Mouse (Mus musculus) right cerebral cortex, postnatal 36 days (tissue): ENCODE data around the gene Fdxacb1.

Source experiments
- DNase-seq, 2 experiments: peaks; one replicate each; pipeline ENCODE4 v3.0.0; 2022; ENCODE audit warnings: low spot score in 2 of 2, mixed read lengths in 1 of 2

Gene Fdxacb1

DNA sequence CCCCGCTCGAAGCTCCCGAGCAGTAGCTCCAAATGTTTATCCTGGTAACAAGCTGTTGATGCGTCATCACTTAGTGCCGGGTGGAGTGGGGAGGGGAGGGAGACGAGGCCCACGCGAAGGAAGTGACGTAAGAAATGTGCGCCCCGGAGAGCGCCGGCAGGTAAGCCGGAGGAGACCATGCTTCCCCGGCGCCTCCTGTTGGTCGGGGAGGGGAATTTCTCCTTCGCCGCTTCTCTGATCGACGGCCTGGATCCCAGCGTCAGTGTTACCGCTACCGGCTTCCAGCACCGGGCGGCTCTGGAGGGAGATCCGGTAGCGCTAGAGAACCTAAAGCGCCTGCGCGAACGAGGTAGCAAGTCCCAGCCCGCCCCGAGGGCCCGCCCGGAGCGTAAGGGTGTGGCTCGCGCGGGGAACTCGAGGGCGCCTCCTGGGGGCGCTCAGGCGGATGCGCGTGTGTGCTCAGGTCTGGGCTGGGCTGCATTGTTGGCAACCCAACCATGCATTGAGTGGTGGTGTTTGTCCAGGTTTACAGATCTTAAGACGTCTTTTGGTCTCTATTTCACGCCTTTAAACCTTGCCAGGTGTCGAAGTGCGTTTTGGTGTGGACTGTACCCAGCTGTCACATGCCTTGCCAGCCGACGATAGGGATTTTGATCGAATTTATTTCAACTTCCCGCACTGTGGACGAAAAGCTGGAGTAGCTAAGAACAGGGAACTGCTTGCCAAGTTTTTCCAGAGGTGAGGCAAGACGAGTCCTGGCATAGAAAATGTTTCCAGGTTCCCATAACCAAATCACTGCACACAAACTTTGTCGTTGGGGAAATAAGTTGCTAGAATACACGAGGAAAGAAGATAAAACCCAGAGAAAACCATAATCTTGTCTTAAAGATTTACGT, at the start of gene Fdxacb1:
Gene Fdxacb1, plus strand, starts transcription at position 130 of the 896 bp plus-strand sequence.
- DNase-seq = peak; percentile 98 to 99

DNA sequence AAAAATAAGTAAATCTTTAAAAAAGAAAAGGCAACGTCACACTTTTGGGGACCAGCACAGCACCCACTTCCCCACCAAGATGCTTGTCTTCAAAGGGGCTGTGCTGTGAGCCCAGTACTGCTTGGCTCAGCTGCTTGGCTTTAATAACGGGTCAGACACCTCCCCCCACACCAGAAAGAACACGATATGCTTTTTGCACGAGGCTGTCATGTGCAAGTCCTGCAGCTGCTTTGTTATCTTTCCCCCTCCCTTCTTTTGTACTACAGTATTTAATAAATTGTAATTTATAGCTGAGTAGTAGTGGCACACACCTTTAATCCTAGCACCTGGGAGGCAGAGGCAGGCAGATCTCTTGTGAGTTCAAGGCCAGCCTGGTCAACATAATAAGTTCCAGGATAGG, 49.2 kb upstream of the Fdxacb1 start:
- DNase-seq = no peak

DNA sequence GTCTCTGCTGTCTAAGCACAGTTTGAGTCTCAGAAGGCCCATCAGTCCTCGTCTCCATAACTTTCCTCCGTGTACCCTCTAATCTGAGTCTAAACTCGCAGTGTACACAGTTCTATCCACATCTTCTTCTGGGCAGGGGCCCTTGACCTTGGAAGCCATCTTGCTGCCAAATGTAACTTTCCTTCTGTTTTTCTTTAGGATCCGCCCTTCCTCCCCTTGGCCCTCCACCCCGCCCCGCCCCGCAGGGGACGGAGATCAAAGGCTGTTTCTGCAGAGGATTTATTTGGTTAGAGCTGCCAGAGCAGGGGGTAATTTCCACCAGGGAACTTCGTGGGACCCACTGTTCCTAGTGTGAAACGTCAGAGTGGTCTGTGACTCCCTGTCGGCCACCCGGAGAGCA, 47.0 kb upstream of the Fdxacb1 start:
- no peak for DNase-seq

DNA sequence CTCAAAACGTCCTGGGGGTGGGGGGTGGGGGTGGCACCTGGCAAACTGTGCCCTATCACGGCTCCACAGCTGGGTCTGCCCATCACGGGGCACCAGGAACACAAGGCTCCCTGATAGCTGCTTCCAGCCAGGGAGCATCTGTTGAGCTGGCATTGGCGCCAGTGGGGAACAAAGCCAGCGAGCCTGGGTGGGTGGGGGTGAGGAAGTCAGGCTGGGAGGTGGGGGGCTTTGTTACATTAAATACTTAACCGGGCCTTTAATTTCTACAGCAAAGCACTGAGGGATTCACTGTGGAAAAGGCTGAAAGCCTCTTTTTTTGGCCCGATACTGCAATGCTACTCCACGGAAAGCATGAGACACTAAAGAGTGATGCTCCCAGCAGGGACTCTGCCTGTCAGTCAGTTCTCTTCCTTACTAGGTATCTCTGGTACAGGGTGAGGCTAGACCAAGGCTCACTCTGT, 45.6 kb upstream of the Fdxacb1 start:
- no peak for DNase-seq

DNA sequence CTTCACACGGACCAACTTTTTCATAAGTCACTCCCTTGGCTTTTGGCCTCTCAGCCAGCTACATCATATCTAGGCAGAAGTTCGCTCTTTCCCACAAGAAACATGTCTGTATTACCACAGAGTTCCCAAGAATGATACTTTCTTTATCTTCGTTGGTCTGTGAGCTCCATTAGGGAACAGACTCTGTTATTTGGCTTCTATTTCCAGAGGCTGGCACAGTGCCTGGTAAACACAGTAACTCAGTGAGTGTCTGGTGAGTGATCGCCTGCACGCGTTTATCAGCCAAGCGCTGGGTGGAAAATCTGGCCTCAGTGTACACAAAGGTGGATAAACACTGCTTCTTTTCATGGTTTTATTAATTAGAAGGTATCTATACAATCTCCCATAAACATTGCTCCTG, 44.6 kb upstream of the Fdxacb1 start:
- no peak for DNase-seq

DNA sequence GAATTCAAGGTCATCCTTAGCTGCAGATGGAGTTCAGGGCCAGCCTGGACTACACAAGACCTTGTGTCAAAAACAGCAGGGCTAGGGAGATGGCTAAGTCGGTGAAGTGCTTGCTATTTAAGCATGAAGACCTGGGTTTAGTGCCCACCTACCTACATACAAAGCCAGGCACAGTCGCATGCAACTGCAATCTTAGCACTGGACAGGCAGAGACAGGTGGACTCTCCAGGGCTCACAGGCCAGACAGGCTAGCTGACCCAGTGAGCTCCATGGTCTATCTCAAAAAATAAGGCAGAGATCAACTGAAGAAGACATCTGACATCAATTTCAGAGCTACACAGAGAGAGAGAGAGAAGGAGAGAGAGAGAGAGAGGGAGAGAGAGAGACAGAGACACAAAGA, 43.9 kb upstream of the Fdxacb1 start:
- DNase-seq = no peak

DNA sequence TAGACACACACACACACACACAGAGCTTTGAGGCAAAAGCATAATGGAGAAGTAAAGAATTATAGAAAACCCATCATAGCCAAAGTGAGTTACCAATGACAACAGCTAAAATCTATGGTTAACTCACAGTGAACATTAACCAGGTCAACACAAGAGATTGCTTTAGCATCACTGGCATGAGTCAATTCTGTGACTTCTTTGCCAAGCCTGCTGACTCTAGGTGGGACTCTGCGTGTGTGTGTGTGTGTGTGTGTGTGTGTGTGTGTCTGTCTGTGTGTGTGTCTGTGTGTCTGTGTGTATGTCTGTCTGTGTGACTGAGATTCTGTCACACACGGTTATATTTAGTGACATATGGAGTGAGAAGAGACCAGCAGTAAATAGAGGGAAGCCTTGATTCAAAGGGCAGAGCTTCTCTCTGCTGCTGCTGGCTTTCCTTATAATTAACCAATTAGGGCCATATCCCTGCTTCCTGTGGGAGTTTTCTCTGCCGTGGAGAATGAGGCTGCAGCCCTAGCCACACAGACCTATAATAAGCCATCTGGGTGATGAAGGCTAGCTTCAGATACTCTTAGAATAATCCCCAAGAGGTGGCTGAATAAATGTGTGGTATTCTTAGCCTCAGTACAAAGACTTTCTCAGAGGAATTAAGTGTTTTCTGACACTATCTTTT, 43.2 kb upstream of the Fdxacb1 start:
- DNase-seq = no peak

DNA sequence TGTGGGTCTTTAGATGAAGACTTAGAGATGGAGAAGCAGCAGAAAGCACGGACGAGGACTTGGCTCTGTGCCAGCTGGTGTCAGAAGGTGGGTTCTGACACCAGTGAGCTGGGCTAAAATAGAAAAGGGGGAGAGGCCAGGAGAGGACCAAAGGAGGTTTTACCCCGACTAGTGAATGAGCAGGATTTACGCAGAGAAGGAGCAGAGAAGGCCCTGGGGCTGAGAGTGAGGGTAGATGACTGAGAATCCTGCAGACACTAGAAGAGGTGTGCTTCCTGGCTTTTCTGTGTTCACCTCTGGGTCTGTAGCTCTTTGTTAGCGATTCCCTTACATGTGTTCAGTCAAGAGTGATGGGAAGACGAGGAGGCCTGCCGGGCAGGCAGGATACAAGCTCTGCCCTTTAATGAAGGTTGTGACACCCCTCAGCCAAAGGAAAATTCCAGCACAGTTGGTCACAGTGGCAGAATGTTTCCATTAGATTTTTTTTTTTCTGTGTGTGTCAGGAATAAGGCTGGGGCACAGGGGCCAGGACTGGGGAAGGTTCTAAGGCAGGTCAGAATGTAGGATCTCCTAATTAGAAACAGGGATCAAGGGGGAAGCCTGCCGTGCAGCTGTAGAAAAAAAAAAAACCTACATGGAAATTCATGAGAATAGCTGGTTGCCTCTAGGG, 42.0 kb upstream of the Fdxacb1 start:
- DNase-seq = no peak

DNA sequence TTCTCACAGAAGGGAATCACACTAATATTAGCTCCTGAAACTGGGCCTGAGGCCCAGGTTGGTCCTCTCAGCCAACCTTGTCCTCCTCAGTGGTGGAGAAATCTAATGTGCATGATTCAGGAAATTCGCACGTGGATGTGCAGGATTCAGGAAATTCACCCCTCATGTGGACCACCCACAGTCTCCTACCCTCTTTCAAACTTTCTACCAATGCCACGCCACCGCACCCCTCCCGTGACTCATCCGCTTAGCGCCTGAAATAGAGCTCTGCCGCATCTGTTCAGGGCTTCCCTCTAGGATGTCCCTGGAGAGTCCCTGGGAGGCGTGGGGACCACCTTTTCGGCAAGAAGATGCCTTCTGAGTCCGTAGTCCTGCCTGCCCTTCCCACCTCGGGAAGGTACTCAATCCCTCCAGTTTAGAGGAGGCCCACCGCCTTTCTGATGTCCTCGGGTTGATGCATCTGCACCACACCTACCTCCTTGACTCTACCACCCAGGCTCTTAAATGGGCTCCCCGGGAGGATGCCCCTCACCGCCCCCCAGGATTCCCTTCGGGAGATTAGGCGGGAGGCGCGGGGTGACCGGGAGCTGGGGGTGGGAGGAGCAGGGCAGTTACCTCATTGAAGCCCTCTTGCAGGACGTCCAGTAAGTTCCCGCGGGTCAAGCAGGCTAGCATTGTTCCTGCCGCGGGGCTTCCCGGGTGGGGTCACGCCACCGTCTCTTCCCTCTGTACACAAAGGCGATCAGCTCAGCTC, 40.7 kb upstream of the Fdxacb1 start:
- peak; percentile 61 to 77 for DNase-seq

DNA sequence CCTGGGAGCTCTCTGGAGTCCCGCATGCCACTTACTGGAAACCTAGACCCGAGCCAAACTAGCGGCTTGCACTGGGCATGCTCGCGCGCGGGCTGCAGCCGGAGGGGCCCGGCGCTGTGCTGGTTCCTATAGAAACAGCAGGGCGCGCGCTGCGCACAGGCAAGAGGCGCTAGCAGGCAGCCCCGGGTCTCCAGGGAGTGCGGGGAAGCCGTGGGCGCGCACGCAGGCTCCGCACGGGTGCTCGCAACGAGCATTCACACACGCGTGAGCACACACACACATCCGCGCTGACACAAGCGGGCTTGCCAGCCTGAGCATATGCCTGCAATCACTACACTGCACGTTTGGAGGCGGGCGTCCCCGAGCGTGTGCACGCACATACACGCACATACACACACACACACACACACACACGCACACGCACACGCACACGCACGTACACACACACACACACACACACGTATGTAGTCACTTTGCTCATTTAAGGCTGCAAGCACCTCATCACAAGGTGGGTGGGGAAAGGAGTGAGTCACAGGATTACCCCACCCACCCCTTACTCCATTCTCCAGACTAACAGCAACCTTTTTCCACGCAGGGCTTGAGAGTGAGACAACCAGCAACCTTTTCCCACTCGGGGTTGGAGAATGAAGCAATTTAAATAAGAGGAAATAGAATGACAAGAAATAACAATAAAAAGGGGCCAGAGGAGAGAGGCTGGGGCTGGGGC, 39.9 kb upstream of the Fdxacb1 start:
- DNase-seq = peak; percentile 89 to 91

DNA sequence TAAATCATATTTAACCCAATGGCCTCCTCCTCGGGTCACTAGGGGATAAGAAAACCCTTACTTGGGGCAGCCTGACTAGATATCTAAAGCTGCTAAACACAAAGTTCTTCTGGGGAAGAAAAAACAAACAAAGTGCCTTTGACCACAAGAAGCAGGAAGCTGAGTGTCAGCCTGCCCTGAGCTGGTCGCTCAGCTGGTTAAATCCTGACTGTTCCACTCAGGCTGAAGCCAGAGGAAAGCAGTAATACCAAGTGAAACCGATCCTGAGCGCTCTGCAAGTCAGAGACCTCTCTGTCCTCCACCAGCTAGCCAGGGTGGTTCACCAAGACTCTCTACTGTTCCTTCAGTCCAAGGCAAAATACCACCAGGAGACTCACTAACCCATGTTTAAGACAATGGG, 38.4 kb upstream of the Fdxacb1 start:
- no peak for DNase-seq

DNA sequence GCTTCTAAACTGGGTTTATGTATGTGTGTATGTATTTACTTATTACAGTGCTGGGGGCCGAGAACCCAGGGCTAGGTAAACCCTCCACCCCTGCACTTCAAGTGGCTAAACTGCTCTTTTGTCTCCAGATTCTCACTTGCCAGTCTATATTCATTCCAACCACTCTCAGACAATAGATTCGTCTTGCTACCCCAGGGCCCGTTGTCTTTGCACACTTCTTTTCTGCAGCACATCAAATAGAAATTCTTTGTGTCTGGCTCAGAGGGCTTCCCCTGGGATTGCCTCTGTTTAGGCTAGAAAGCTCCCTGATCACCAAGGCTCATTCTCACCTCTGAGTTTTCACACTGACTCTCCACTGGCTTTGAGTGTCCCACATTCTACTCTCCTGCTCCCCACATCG, 35.5 kb upstream of the Fdxacb1 start:
- no peak for DNase-seq

DNA sequence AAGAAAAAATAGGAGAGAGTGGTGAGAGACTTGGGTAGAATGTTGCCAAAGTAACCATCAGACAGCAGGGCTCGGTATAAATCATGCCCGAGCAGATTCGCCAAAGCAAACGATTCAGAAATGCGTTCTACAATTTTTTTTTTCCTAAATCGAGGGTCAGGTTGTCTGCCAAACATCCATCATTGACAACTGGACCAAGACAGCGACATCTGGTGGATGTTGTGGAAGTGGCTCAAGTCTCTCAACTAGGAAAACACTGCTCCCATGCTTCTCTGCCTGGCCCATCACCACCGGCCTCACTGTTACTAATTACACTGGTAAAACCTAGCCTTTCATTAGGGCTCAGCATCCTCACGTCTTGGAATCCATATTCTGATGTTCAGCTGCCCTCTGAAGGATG, 33.0 kb upstream of the Fdxacb1 start:
- no peak for DNase-seq

DNA sequence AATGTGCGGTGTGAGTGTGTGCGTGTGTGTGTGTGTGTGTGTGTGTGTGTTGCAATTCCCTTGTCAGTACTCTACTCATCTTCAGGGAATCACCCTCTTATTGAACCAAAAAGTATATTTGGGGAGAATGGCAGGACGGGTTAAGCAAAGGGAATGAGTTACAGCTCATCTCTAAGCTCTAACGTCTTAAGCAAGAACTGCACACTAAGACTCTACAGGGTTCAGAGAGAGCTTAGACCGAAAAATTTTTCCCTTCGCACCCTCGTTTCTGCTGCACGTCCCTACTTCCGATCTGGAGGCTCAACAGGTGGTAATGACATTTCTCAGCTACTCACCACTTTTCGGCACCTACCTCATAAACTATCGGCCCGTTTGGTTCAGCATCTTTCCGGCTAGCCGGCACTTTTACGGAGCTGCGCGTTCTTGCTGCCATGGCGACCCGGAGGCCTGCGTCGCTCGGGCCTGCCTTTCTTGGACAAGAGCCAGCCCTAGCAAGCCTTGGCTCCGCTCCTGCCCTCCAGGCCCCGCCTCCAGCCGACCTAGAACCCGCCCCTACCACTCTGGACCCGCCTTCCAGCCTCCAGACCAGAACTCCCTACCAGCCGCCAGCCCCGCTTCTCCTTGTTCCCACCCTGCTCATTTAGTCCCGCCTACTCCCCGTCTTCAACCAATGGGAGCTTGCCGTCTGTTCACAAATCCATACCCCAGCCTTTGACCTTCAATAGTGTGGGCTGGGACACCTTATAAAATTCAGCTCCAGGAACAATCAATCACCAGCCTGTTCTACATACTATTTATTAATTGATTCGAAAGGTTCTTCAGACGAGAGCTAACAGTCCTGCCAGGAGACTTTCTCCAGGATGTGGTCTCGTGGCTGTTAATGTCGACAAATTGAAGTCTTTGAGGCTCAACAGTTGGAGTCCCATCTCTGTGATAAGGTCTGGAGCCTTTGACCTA, 28.8 kb upstream of the Fdxacb1 start, which contains the start of gene Dixdc1:
Gene Dixdc1, minus strand, starts transcription at position 604 of the 957 bp plus-strand sequence.
- peak; percentile 83 to 86 for DNase-seq

DNA sequence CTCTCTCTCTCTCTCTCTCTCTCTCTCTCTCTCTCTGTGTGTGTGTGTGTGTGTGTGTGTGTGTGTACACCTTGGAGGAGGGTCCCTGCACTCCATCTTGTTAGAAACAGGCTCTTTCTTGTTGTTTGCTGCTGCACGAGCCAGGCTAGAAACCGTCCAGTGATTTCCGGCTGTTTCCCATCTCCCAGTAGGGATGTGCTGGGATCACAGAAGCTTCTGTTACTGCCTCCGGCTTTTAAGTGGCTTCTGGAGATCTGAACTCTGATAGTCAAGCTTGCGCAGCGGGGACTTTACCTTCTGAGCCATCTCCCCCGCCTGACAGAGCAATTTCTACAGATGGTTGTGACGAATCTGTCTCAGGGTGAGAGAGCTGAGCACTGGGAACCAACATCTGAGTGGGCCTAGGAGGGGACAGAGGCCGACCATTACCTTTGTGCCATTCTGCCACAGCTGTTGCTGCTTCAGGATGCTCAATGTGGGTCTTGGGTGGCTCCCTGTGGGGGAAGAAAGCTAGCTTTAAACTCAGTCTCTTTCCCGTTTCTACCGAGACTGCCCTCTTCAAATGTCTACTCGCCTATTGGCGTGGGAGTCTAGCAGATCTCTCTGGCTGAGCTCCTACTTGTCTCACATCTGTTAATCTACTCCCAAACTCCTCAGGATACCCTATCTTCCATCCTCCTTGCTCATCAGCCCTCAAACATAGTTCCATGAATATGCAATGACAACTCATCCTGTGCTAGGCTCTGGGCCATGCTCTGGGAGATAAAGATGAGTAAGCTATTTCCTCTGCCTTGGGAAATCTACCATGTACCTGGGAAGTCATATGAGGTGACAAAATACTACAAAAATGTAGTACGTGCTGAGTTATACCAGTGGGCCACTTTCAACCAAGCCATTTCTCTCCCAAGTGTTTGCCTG, 26.9 kb upstream of the Fdxacb1 start:
- no peak for DNase-seq

DNA sequence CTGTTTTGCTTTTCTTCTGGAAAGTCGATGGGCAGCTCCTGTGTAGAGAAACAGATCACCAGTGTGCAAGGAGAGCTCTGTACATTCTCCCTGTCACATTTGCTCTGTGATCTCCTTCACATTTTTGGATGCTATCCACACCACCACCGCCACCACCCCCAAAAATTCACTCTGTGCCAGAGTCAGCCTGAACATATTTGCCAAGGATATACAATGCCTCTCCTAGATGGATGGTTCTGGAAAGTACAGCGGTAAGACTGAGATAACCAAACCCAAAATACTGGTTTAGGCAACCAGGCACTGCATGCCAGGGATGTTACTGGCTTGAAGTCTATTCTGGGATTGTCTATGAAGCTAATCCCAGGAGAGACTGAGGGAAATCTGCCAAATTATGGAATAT, 25.8 kb upstream of the Fdxacb1 start:
- DNase-seq = no peak

DNA sequence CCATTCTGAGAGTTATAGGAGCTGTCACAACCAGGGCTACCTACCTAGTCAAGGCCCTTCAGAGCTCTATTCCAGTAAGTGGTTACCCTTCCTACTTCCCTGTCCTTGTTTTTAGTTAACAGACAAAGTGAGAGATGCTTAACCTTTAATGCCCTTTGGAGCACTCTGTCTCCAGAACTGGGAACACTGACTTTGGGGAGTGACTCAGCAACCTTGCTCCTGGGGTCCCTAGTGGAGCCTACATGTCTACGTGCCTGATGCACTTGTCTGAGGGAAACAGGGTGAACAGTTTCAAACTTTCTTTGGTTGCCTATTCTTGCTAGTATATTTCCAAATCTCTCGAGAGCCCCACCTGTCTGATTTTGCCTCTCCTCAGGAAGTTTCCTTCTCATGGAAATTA, 25.3 kb upstream of the Fdxacb1 start:
- DNase-seq = no peak

DNA sequence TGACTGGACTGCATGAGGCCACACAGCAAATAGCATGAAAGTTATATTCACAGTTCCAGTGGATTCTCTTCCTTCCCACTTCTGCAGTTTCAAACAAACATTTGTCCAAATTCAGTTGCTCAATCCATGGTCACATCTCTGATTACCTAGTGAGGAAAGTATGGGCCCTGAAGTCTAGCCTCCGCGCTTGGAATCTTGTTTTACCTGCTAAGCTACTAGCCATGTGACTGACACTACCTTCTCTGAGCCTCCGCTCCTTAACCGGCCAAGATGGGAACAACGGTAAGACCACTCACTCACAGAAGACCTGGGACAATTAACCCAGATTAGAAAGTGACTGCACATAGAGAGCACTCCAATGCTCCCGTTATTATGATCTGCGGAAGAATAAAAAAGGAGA, 22.2 kb upstream of the Fdxacb1 start:
- no peak for DNase-seq

DNA sequence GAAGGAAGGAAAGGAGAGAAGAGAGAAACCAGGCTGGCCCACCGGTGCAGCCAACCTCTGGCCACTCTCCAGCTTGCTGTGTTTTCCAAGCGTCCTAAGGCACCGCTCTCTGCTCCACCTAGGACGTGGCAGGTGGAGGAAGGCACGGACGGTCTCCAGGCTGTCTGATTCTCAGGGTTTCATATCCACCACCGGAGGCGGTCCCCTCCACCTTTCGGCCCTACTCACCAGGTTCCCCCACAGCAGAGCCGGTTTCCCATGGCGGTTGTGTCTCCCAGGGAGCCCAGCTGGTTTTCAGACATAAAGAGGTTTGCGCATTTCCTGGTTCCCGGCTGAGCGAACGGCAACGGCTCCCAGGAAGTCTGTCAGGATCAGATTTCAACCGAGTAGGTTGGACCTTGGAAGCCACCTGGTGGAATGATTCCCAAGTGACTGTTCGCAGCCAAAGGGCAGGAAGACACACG, 21.8 kb upstream of the Fdxacb1 start, which contains the start of gene 2310030G06Rik:
Gene 2310030G06Rik, minus strand, starts transcription at position 323 of the 464 bp plus-strand sequence.
- no peak for DNase-seq
